22 mouse cellular contexts compared by ENCODE assay signal in the genomic region with DNA sequence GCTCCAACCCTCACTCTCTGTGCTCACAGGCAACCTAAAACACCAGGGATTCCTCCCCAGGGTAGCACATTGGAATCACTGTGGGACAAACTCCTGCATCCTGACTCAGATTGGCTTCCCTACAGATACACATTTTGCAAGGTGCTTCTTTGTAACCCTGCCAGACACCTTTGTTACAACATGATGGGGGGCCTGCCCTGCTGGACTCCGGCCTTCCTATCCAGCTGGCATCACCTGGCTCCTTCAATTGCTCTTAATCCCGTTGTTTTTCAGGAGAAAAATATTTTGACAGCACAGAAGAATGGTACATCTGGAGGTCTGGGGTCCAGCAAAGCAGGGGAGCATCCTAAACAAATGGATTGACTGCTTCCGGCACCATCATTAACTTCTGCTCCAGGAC.
DNase-seq lines count a peak whose midpoint lies in the region; ATAC-seq and TF ChIP-seq lines count a peak whose summit lies in the region.
"Had no signal": no experiment of that assay in that cellular context is flagged by ENCODE, and none has a peak within 500 bp of the region (broad histone marks: within the 10 kb centered on the region; RNA-seq: fewer than 3 reads in every experiment).

No protein-coding gene starts in this region.

- 21% methylated on average over 3 of the region's 3 CpGs for whole genome bisulfite sequencing in hindbrain, embryonic 12.5 days
- 18% methylated on average over 3 of the region's 3 CpGs for WGBS in hindbrain, embryonic 16.5 days
- 12% methylated on average over 3 of the region's 3 CpGs for WGBS in forebrain, embryonic 14.5 days
- 24% methylated on average over 3 of the region's 3 CpGs for WGBS in hindbrain, embryonic 15.5 days

- no peak for TF ChIP-seq POLR2A in ES-Bruce4 (IDR thresholded peaks at IDR 0.05; ENCODE audit: insufficient read depth, low read length)

- H3K27me3 ChIP-seq in hindbrain, embryonic 12.5 days, result peaks cover 6% of the 10 kb centered on the region; the same call in 1 of the 2 replicates
- no peaks in the 10 kb centered on the region for H3K27me3 ChIP-seq in hindbrain, embryonic 16.5 days (replicated peaks; ENCODE audit: control insufficient read depth, insufficient read depth, low read length)
- H3K27me3 ChIP-seq in ES-Bruce4 (ENCODE audit: control insufficient read depth, insufficient read depth, low read length, poor library complexity, severe bottlenecking), result no peaks in the 10 kb centered on the region
- 0 out of 2 replicates have a peak, but pooled peaks cover 2% of the 10 kb centered on the region for H3K27me3 ChIP-seq in forebrain, embryonic 14.5 days (replicated peaks; ENCODE audit: control insufficient read depth, insufficient read depth, low read length)
- no peaks in the 10 kb centered on the region for H3K27me3 ChIP-seq in hindbrain, embryonic 15.5 days
- H3K27me3 ChIP-seq: CH12.LX had no signal

- H3K27ac ChIP-seq in hindbrain, embryonic 12.5 days, result peak overlapping the region; percentile 64; the same call in 1 of the 2 replicates
- H3K27ac ChIP-seq in hindbrain, embryonic 16.5 days (ENCODE audit: low read depth, low read length), result no peak overlapping the region
- no peak overlapping the region for H3K27ac ChIP-seq in ES-Bruce4 (ENCODE audit: insufficient read depth, low read length)
- 0 out of 2 replicates have a peak overlapping the region, but pooled peaks have one; percentile 17 for H3K27ac ChIP-seq in forebrain, embryonic 14.5 days (ENCODE audit: low read depth, low read length)
- H3K27ac ChIP-seq in hindbrain, embryonic 15.5 days (replicated peaks), result 0 out of 2 replicates have a peak overlapping the region, but pooled peaks have one; percentile 45
- H3K27ac ChIP-seq: embryonic facial prominence, embryonic 15.5 days; macrophage had no signal

- peak; percentile 29 for DNase-seq in forebrain, embryonic 14.5 days (ENCODE audit: low spot score)
- no peak for DNase-seq in urinary bladder, adult 18-20 months (ENCODE audit: low spot score in 2 of 2)
- no peak for DNase-seq in layer of hippocampus, adult 11-12 months (ENCODE audit: low spot score)
- no peak for DNase-seq in lung, adult 18-20 months
- DNase-seq: adrenal gland, adult 8-10 months; B cell, adult 2 months; cerebellum, adult 8-10 months; gastrocnemius, postnatal 14 days; heart, adult 18-20 months; heart, postnatal 14 days; kidney, adult 2 months; kidney, postnatal 10 days had no signal

- H3K9ac ChIP-seq in hindbrain, embryonic 12.5 days, result no peak overlapping the region
- no peak overlapping the region for H3K9ac ChIP-seq in hindbrain, embryonic 16.5 days (ENCODE audit: low read depth, low read length)
- H3K9ac ChIP-seq in ES-Bruce4 (ENCODE audit: low read depth, poor library complexity, severe bottlenecking), result no peak overlapping the region
- no peak overlapping the region for H3K9ac ChIP-seq in forebrain, embryonic 14.5 days (ENCODE audit: low read length)
- H3K9ac ChIP-seq in hindbrain, embryonic 15.5 days, result no peak overlapping the region
- H3K9ac ChIP-seq: embryonic facial prominence, embryonic 15.5 days; heart, embryonic 12.5 days had no signal

- TF ChIP-seq EP300 in ES-Bruce4 (IDR thresholded peaks at IDR 0.05; ENCODE audit: insufficient read depth, low read depth, low read length), result peak; percentile 65

- H3K4me2 ChIP-seq in hindbrain, embryonic 12.5 days (replicated peaks), result no peak overlapping the region
- H3K4me2 ChIP-seq in hindbrain, embryonic 16.5 days (ENCODE audit: low read length), result no peak overlapping the region
- no peak overlapping the region for H3K4me2 ChIP-seq in forebrain, embryonic 14.5 days (ENCODE audit: low read length)
- H3K4me2 ChIP-seq in hindbrain, embryonic 15.5 days, result no peak overlapping the region
- H3K4me2 ChIP-seq: embryonic facial prominence, embryonic 15.5 days; heart, embryonic 12.5 days had no signal

- TF ChIP-seq CTCF in ES-Bruce4 (IDR thresholded peaks at IDR 0.05; ENCODE audit: low read depth, low read length), result no peak

- no peaks in the 10 kb centered on the region for H3K9me3 ChIP-seq in hindbrain, embryonic 12.5 days (replicated peaks)
- no peaks in the 10 kb centered on the region for H3K9me3 ChIP-seq in hindbrain, embryonic 16.5 days (ENCODE audit: control insufficient read depth, low read length)
- H3K9me3 ChIP-seq in ES-Bruce4 (replicated peaks; ENCODE audit: control insufficient read depth, insufficient read depth, low read length, poor library complexity, severe bottlenecking), result peaks cover 4% of the 10 kb centered on the region; the same call in 1 of the 2 replicates
- no peaks in the 10 kb centered on the region for H3K9me3 ChIP-seq in forebrain, embryonic 14.5 days (replicated peaks; ENCODE audit: control insufficient read depth, low read length)
- H3K9me3 ChIP-seq in hindbrain, embryonic 15.5 days, result no peaks in the 10 kb centered on the region
- H3K9me3 ChIP-seq: embryonic facial prominence, embryonic 15.5 days had no signal

- H3K4me1 ChIP-seq in hindbrain, embryonic 12.5 days, result peaks cover 19% of the 10 kb centered on the region
- H3K4me1 ChIP-seq in hindbrain, embryonic 16.5 days (ENCODE audit: control insufficient read depth, insufficient read depth, low read depth, low read length), result peaks cover 16% of the 10 kb centered on the region
- H3K4me1 ChIP-seq in ES-Bruce4 (ENCODE audit: control insufficient read depth, insufficient read depth, low read length), result no peaks in the 10 kb centered on the region
- peaks cover 14% of the 10 kb centered on the region for H3K4me1 ChIP-seq in forebrain, embryonic 14.5 days (ENCODE audit: control insufficient read depth, insufficient read depth, low read length)
- H3K4me1 ChIP-seq in hindbrain, embryonic 15.5 days (replicated peaks), result peaks cover 20% of the 10 kb centered on the region

- H3K36me3 ChIP-seq in hindbrain, embryonic 12.5 days, result no peaks in the 10 kb centered on the region
- H3K36me3 ChIP-seq in hindbrain, embryonic 16.5 days (ENCODE audit: control insufficient read depth, insufficient read depth, low read length), result no peaks in the 10 kb centered on the region
- no peaks in the 10 kb centered on the region for H3K36me3 ChIP-seq in ES-Bruce4 (ENCODE audit: control insufficient read depth, insufficient read depth, low read length, poor library complexity, severe bottlenecking)
- no peaks in the 10 kb centered on the region for H3K36me3 ChIP-seq in forebrain, embryonic 14.5 days (ENCODE audit: control insufficient read depth, insufficient read depth, low read length)
- H3K36me3 ChIP-seq in hindbrain, embryonic 15.5 days, result no peaks in the 10 kb centered on the region
- H3K36me3 ChIP-seq: embryonic facial prominence, embryonic 15.5 days; heart, embryonic 12.5 days had no signal

- no peak for ATAC-seq in hindbrain, embryonic 12.5 days (ENCODE audit: low FRiP score)
- ATAC-seq in hindbrain, embryonic 16.5 days, result no peak
- no peak for ATAC-seq in forebrain, embryonic 14.5 days
- no peak for ATAC-seq in hindbrain, embryonic 15.5 days (ENCODE audit: low FRiP score, low read depth)
- ATAC-seq: activated CD4-positive, CD25-positive, alpha-beta regulatory T cell, adult 4 months; lung, postnatal 0 days had no signal

- no peak overlapping the region for H3K4me3 ChIP-seq in hindbrain, embryonic 12.5 days
- H3K4me3 ChIP-seq in hindbrain, embryonic 16.5 days (ENCODE audit: low read length), result no peak overlapping the region
- H3K4me3 ChIP-seq in ES-Bruce4 (ENCODE audit: low read depth, low read length), result no peak overlapping the region
- H3K4me3 ChIP-seq in forebrain, embryonic 14.5 days (ENCODE audit: low read depth, low read length), result no peak overlapping the region
- no peak overlapping the region for H3K4me3 ChIP-seq in hindbrain, embryonic 15.5 days
- H3K4me3 ChIP-seq: embryonic facial prominence, embryonic 15.5 days; heart, embryonic 12.5 days had no signal

Comparison
In these comparisons a context has a peak if more than half of its experiments do, and no peak if none do; other contexts are left out.
1. H3K27ac ChIP-seq: peak in hindbrain, embryonic 12.5 days (single experiment), forebrain, embryonic 14.5 days (single experiment) and hindbrain, embryonic 15.5 days (single experiment); none in hindbrain, embryonic 16.5 days (single experiment) and ES-Bruce4 (single experiment).